Mouse (Mus musculus): Measurements from ENCODE around the gene Chrna1. TPM values are rescaled to one million over a fixed set of nuclear protein-coding genes. Genes with fewer than 3 reads are reported as not detected.

Chrna1 gene
- polyA plus RNA-seq, 1 experiment from 2014 or later = 0.18 TPM

Other genes with a start within 250 kb of the Chrna1 start
- gene Gpr155, start 193.8 kb downstream of the Chrna1 start, polyA plus RNA-seq (2014; fragmentation: Nextera tagmentation; extraction: Ambion mirVana) = 9.6 and 11.0 TPM in 2 replicates
- 1.7 and 2.8 TPM in 2 replicates for gene Wipf1, start 50.6 kb downstream of the Chrna1 start, polyA plus RNA-seq (2014; fragmentation: Nextera tagmentation; extraction: Ambion mirVana)
- gene Chn1, start 195.0 kb upstream of the Chrna1 start, polyA plus RNA-seq (2014; fragmentation: Nextera tagmentation; extraction: Ambion mirVana) = 105 and 129 TPM in 2 replicates